Mouse (Mus musculus): ENCODE data around the gene Col9a1. TPM values are rescaled to one million over a fixed set of nuclear protein-coding genes. Genes with fewer than 3 reads are reported as not detected.

Col9a1 gene
- polyA plus RNA-seq, 1 experiment from 2014 or later, result 11.1 TPM

DNA sequence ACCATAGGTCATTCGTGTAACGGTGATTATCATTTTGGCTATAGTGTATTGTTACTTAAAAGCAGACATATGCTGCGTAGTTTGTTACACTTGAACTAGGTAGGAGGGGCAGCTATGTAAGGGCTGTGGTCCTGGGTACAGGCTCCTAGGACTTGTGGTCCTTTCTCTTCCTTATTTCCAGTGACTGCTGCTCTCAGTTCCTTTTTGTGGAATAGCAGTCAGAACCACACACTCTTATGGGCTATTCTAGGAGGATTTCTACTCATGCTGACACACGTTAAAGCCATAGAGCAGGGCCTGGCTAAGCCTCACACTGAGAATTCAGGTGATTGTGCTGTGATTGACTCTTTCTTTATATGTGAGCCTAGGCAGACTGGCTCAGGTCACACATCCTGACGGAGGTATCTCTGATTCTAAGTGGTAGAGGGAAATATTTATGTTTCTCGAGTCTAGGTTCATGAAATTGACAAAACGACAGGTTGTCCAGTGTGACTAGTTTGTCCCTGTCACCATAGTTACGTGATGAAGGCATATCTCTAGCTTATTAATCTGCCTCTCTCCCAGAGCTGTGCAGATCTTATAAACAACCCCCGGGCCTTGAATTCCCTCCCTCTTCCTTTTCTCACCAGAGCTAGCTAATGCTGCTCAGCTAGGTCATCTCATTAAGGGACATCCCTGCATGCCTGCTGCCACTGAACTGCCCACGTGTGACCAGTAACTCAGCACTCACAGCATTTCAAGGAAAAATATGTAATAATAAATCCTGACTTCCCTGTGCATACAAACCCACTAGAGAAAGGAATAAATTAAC lies 71.1 kb downstream of the Col9a1 start:
- Histone ChIP-seq H3K9ac (no peak overlapping the region), H3K4me1 (no peaks in the 10 kb centered on the region), H3K27me3 (no peaks in the 10 kb centered on the region), H3K9me3 (no peaks in the 10 kb centered on the region), H3K36me3 (no peaks in the 10 kb centered on the region), H3K4me3 (no peak overlapping the region), H3K4me2 (no peak overlapping the region), H3K27ac (no peak overlapping the region)
- WGBS, result 47% methylated on average over 10 of the region's 10 CpGs
- no peak for ATAC-seq (ENCODE audit: borderline replicate concordance, extremely low read depth, low FRiP score, low TSS enrichment)

DNA sequence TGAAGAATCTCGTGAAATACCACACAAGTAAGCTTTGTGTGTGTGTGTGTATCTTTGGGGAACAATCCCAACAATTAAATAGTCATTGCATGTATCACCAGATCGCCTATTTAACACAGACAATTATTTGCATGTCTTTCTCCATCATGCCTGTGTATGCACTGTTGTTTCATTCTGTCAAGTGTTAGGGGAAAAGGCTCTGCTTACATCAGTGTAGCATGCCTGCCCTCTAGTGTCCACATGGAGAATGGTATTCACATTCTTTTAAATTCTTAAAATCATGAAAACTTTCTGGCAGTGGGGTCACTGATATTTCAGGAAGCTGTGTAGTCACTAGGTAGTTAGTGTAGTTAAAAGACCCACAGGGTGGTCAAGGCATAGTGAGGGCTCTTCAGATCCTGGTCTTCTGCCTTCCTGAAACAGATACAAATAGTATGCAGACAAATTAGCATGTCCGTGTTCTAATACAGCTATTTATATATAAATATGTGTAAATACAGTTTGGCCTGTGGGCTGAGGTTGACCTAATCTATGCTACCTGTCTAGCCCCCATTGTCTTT lies 71.8 kb downstream of the Col9a1 start:
- H3K36me3 ChIP-seq, result no peaks in the 10 kb centered on the region
- H3K4me1 ChIP-seq, result no peaks in the 10 kb centered on the region
- H3K27ac ChIP-seq, result no peak overlapping the region
- no peaks in the 10 kb centered on the region for H3K27me3 ChIP-seq
- 44% methylated on average over 3 of the region's 3 CpGs for WGBS
- H3K4me3 ChIP-seq, result no peak overlapping the region
- no peak overlapping the region for H3K9ac ChIP-seq
- H3K9me3 ChIP-seq, result no peaks in the 10 kb centered on the region
- H3K4me2 ChIP-seq, result no peak overlapping the region
- no peak; the same call in 1 of the 2 replicates for ATAC-seq (ENCODE audit: borderline replicate concordance, extremely low read depth, low FRiP score, low TSS enrichment)

DNA sequence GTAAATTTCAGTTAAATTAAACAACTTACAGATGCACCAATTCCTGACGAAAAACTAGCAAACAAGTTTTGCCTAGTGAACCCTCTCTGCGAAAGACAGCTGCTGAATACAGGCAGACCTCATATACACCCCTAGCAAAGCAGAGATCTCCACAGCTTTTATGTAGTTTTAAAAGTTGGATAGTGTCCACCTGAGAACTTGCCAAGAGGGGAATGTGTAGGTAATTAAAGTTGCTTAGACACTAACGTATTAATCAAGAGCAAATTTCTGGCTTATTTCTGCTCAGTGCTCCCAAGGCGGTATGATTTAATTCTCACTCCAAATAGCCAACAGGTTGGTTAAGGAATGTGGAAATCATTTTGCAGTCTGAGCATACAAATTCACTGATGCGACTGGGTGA lies 80.6 kb downstream of the Col9a1 start:
- no peak overlapping the region for H3K27ac ChIP-seq
- no peak for ATAC-seq (ENCODE audit: borderline replicate concordance, extremely low read depth, low FRiP score, low TSS enrichment)
- no peaks in the 10 kb centered on the region for H3K27me3 ChIP-seq
- H3K4me1 ChIP-seq, result no peaks in the 10 kb centered on the region
- no peak overlapping the region for H3K4me2 ChIP-seq
- H3K9ac ChIP-seq, result no peak overlapping the region
- H3K9me3 ChIP-seq, result no peaks in the 10 kb centered on the region
- H3K36me3 ChIP-seq, result no peaks in the 10 kb centered on the region
- 69% methylated on average over 5 of the region's 5 CpGs for WGBS
- H3K4me3 ChIP-seq, result no peak overlapping the region

DNA sequence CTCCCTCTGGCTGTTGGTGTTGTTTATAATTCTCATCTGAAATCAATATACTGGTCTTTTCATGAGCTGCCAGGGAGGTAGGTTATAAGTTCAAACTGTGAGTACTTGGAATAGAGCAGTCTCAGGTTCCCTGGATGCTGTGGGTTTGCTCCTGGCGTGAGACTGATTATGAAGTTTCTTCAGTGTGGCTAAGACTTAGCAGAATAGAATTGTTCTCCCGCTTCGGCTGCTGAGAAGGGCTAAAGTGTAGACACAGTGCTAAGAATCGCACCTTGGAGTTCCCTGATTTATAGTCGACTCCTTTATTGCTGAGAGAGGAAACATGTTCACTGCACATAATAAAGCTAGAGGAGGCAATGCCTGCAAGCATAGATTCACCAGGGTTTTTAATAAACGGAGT lies 82.0 kb downstream of the Col9a1 start:
- H3K4me2 ChIP-seq, result no peak overlapping the region
- no peak overlapping the region for H3K4me3 ChIP-seq
- no peaks in the 10 kb centered on the region for H3K4me1 ChIP-seq
- no peaks in the 10 kb centered on the region for H3K27me3 ChIP-seq
- ATAC-seq (ENCODE audit: borderline replicate concordance, extremely low read depth, low FRiP score, low TSS enrichment), result no peak
- H3K9ac ChIP-seq, result no peak overlapping the region
- H3K36me3 ChIP-seq, result no peaks in the 10 kb centered on the region
- WGBS, result 76% methylated on average over 6 of the region's 6 CpGs
- no peak overlapping the region for H3K27ac ChIP-seq
- no peaks in the 10 kb centered on the region for H3K9me3 ChIP-seq

DNA sequence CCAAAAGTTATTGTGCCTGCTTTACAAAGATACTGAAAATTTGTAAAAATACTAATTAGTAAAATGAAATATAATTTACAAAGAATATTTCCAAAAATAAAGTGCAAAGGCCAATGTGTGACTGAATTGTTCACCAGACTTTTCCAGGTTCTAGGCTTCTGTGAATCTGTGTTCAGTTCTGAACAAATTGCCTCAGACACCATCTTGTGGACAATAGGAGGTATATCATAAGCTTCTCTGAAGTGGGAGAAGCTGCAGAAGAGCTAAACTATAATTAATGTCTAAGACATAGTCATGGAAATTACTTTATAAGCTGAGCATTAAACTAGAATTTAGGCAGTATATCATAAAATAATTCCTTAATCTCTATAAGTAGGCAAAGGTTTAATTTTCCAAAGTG lies 83.8 kb downstream of the Col9a1 start:
- no peak for ATAC-seq (ENCODE audit: borderline replicate concordance, extremely low read depth, low FRiP score, low TSS enrichment)
- Histone ChIP-seq H3K4me2 (no peak overlapping the region), H3K4me1 (no peaks in the 10 kb centered on the region), H3K4me3 (no peak overlapping the region), H3K36me3 (no peaks in the 10 kb centered on the region), H3K27ac (no peak overlapping the region), H3K27me3 (no peaks in the 10 kb centered on the region), H3K9me3 (no peaks in the 10 kb centered on the region), H3K9ac (no peak overlapping the region)

DNA sequence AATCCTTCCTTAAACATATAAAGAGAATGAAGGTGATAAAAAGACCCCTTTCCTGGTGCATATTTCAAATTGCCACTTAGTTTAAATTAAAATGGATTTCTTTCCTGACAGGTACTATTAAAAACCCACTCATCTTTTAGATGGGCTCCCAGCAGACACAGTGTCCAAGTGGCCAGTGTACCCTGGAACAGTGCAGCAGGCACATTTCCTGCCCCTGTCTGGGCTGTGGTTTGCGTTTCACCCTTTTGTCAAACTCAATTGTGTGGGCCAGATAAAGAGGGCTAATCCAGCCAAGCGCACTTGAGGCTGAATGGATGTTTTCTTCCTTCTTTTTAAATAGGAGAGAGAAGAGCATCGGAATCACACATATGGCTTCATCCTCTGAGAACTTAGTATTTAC lies 89.6 kb downstream of the Col9a1 start:
- no peaks in the 10 kb centered on the region for H3K27me3 ChIP-seq
- 49% methylated on average over 3 of the region's 3 CpGs for WGBS
- no peak for ATAC-seq (ENCODE audit: borderline replicate concordance, extremely low read depth, low FRiP score, low TSS enrichment)
- H3K36me3 ChIP-seq, result no peaks in the 10 kb centered on the region
- H3K27ac ChIP-seq, result no peak overlapping the region
- no peaks in the 10 kb centered on the region for H3K9me3 ChIP-seq
- no peak overlapping the region for H3K4me3 ChIP-seq
- no peak overlapping the region for H3K4me2 ChIP-seq
- no peak overlapping the region for H3K9ac ChIP-seq
- no peaks in the 10 kb centered on the region for H3K4me1 ChIP-seq

DNA sequence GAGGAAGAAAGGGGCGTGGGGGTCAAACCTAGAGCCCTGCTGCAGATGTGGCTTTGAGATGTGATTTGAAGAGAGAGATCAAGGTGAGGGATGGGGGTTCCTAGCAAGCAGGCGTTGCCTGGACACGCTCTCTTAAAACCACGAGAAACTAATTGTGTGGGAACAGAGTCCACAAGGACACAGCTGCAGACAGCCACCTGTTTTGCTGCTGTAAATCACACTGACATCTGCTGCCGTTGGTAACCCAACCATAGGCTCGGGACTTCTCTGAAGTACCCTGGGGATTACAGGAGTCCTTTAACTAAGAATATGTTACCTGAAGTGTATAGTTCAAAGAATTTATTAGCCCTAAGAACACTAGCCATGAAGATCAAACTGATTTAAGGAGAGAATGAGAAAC lies 109.0 kb downstream of the Col9a1 start:
- ATAC-seq (ENCODE audit: borderline replicate concordance, extremely low read depth, low FRiP score, low TSS enrichment), result no peak
- WGBS, result 40% methylated on average over 6 of the region's 6 CpGs
- Histone ChIP-seq H3K4me2 (no peak overlapping the region), H3K4me1 (no peaks in the 10 kb centered on the region), H3K9me3 (no peaks in the 10 kb centered on the region), H3K27ac (no peak overlapping the region), H3K27me3 (no peaks in the 10 kb centered on the region), H3K4me3 (no peak overlapping the region), H3K36me3 (no peaks in the 10 kb centered on the region), H3K9ac (no peak overlapping the region)

DNA sequence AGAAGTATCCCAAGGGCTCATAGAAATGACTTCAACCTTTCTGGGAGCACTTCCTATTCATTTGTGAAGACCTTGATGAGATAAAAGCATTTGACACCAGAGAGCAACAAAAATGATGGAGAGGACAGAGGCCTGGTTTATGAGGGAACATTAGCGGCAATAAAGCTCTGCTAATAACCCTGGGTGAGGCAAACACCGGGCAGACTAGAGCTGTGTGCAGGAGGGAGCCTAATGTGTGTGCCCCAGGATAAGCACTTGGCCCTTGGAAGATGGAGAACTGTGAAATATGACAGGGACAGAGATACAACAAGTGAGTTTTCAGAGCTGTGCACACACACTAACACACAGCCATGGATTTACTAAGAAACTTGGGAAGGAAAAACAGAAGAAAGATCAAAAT lies 115.1 kb downstream of the Col9a1 start:
- Histone ChIP-seq H3K4me2 (no peak overlapping the region), H3K4me1 (no peaks in the 10 kb centered on the region), H3K9ac (no peak overlapping the region), H3K36me3 (no peaks in the 10 kb centered on the region), H3K9me3 (no peaks in the 10 kb centered on the region), H3K27ac (no peak overlapping the region), H3K27me3 (no peaks in the 10 kb centered on the region), H3K4me3 (no peak overlapping the region)
- 67% methylated on average over 2 of the region's 2 CpGs for WGBS
- ATAC-seq (ENCODE audit: borderline replicate concordance, extremely low read depth, low FRiP score, low TSS enrichment), result no peak

DNA sequence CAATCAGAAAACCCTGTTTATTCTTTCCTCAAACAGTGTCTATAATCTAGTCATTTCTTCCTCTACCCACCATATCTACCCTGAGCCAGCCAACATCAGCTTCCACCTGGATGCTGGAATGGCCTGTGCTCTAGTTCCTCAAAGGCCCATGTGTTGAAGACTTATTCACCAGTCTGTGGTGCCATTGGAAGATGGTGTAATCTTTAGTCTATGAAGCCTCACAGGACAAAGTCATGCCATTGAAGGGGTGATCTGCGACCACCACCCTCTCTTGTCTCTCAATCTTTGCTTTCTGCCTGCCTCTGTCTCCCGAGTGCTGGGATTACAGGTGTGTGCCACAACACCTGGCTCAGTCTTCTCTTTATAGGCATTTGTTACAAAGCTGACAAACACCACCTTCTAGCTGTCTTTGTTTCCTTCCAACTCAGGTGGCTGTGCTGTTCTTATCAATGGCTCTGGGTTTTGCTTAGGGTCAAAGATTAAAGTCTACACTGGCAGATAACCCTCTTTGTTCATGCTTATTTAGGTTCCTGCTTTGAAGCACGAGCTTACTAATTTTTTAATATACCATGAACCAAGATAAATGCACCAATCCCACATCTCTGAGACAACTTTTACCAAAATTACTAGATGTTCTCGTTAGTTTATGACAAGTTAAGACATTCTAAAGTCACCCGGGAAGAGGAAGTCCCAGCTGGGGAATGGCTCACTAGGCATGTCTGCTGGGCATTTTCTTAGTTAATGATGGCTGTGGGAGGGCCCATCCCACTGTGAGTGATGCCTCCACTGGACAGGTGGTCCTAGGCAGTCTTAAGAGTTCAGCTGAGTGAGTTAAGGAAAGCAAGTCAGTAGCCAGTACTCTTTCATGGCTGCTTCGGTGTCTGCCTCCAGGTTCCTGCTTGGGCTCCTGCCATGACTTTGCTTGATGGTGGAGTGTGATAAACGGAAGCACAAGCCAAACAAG lies 117.9 kb downstream of the Col9a1 start:
- no peak for ATAC-seq (ENCODE audit: borderline replicate concordance, extremely low read depth, low FRiP score, low TSS enrichment)
- WGBS, result 68% methylated on average over 7 of the region's 7 CpGs
- no peaks in the 10 kb centered on the region for H3K9me3 ChIP-seq
- H3K9ac ChIP-seq, result no peak overlapping the region
- H3K4me2 ChIP-seq, result no peak overlapping the region
- no peak overlapping the region for H3K4me3 ChIP-seq
- no peaks in the 10 kb centered on the region for H3K36me3 ChIP-seq
- H3K4me1 ChIP-seq, result no peaks in the 10 kb centered on the region
- H3K27me3 ChIP-seq, result no peaks in the 10 kb centered on the region
- no peak overlapping the region for H3K27ac ChIP-seq

DNA sequence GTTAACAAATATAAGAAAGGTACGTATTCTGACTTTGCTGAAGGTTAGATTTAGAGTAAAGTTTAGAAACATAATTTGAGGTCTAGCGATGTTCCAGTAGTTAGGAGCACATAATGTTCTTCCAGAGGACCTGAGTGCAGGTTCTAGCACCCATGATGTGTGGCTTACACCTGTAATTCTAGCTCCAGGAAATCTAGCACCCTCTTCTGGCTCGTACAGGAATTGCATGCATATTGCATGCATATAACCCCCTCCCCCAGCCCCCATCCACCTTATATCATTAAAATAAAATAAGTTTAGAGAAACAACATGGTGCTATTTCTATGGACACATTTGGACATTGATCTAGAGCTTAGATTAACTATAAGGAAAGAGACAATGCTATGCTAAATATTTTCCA lies 123.3 kb downstream of the Col9a1 start:
- Histone ChIP-seq H3K9me3 (no peaks in the 10 kb centered on the region), H3K9ac (no peak overlapping the region), H3K27me3 (no peaks in the 10 kb centered on the region), H3K4me2 (no peak overlapping the region), H3K36me3 (no peaks in the 10 kb centered on the region), H3K4me3 (no peak overlapping the region), H3K27ac (no peak overlapping the region), H3K4me1 (no peaks in the 10 kb centered on the region)
- no peak for ATAC-seq (ENCODE audit: borderline replicate concordance, extremely low read depth, low FRiP score, low TSS enrichment)
- WGBS, result 90% methylated on average over 3 of the region's 3 CpGs

Data from lung, embryonic 15.5 days (tissue).